Mouse (Mus musculus) C2C12 (cell line): ENCODE data around the gene Gm43738. TPM values are rescaled to one million over a fixed set of nuclear protein-coding genes. Genes with fewer than 3 reads are reported as not detected.

Source experiments
- H3K27me3 ChIP-seq: one replicate; pipeline ENCODE4 v1.6.1; 2011; ENCODE audit not compliant: control insufficient read depth, insufficient read depth, insufficient read length
- H3K36me3 ChIP-seq: one replicate; pipeline ENCODE4 v1.6.1; 2011; ENCODE audit not compliant: control insufficient read depth, insufficient read depth
- H3K4me3 ChIP-seq: one replicate; pipeline ENCODE4 v1.5.1; 2011; ENCODE audit warnings: mild to moderate bottlenecking, control low read depth; ENCODE audit not compliant: poor library complexity, insufficient read depth, severe bottlenecking
- H3K79me2 ChIP-seq: one replicate; pipeline ENCODE4 v1.6.1; 2011; ENCODE audit not compliant: control insufficient read depth, insufficient read depth
- H3K79me3 ChIP-seq: one replicate; pipeline ENCODE4 v1.6.1; 2011; ENCODE audit warnings: low read depth, control low read depth
- H3ac ChIP-seq: one replicate; pipeline ENCODE3; 2011; ENCODE audit warnings: low read depth; ENCODE audit not compliant: control insufficient read depth, insufficient read length
- CEBPB ChIP-seq: IDR thresholded peaks from one replicate; pipeline ENCODE4 v1.6.1; 2011; ENCODE audit warnings: low read depth, mild to moderate bottlenecking, control low read depth, moderate library complexity
- CTCF ChIP-seq: IDR thresholded peaks from one replicate; pipeline ENCODE4 v1.5.1; 2011; ENCODE audit not compliant: control insufficient read depth, insufficient read depth, insufficient read length
- FOSL1 ChIP-seq: IDR thresholded peaks from one replicate; pipeline ENCODE4 v1.8.0; 2011; ENCODE audit warnings: mild to moderate bottlenecking, low read length; ENCODE audit not compliant: poor library complexity, insufficient read depth, severe bottlenecking
- MAX ChIP-seq: IDR thresholded peaks from one replicate; pipeline ENCODE4 v1.6.1; 2011; ENCODE audit warnings: mild to moderate bottlenecking, control low read depth
- MYOD1 ChIP-seq: IDR thresholded peaks from one replicate; pipeline ENCODE4 v1.6.1; 2011; ENCODE audit warnings: low read depth; ENCODE audit not compliant: control insufficient read depth, insufficient read length
- MYOG ChIP-seq: IDR thresholded peaks from one replicate; pipeline ENCODE4 v1.6.1; 2011; ENCODE audit not compliant: control insufficient read depth, insufficient read length; ENCODE audit errors: extremely low read depth
- USF1 ChIP-seq: IDR thresholded peaks from one replicate; pipeline ENCODE4 v1.6.1; 2011; ENCODE audit warnings: low read depth, mild to moderate bottlenecking, control low read depth, moderate library complexity
- polyA plus RNA-seq: library from polyadenylated mRNA; unstranded; fragments of >200 nt; fragmentation: generic; extraction: Trizol; gene quantifications from one replicate; pipeline ENCODE4 v1.2.1, GENCODE M21; 2012; ENCODE audit warnings: missing spikeins

Gm43738 gene
- polyA plus RNA-seq, 1 experiment = 0.02 TPM

DNA sequence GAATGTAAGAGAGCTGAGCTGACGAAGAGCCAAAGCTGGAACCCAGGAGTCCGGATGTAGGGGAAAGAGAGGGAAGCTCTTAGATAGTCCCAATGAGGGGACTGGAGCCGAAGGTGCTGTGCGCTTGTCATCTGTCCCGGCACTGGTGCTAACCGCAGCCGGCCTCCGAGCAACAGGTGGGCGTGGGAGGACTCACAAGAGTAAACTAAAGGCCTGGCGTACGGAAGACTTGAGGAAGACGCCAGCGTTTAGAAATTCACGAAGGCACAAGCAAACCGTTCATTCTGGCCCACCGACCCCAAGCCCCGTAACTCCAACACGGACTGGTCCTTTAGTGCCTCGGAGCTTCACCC, 536 bp upstream of the Gm43738 start:
- TF ChIP-seq USF1 = no peak
- Histone ChIP-seq H3K27me3 (no peaks in the 10 kb centered on the region), H3K79me2 (peaks cover 30% of the 10 kb centered on the region), H3ac (peak overlapping the region; percentile 64), H3K36me3 (peaks cover 33% of the 10 kb centered on the region), H3K4me3 (peak overlapping the region; percentile 74), H3K79me3 (peaks cover 21% of the 10 kb centered on the region)

DNA sequence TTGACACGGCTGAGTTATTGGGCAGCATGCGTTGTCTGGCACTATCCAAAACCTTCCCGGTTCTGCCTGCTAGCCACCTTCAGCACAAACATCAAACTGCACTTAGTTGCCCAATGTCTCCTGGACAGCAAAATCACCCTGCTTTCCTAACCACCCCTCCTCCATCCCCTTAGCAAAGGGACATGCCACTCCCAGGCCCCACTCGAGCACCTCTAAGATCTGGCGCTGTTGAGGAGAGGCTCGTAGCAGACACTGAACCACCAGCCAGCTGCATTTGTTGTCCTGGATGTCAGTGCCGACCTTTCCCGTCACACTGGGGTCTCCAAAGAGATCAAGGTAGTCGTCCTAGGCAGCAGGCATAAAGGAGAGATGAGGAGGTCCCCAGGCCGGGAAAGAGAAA, 6.9 kb downstream of the Gm43738 start:
- H3K36me3 ChIP-seq = peaks cover 46% of the 10 kb centered on the region
- TF ChIP-seq CEBPB (no peak), CTCF (no peak), MYOG (no peak), MYOD1 (no peak), USF1 (no peak)
- no peaks in the 10 kb centered on the region for H3K79me3 ChIP-seq
- H3ac ChIP-seq = no peak overlapping the region
- H3K4me3 ChIP-seq = no peak overlapping the region
- H3K79me2 ChIP-seq = peaks cover 3% of the 10 kb centered on the region
- no peaks in the 10 kb centered on the region for H3K27me3 ChIP-seq

- no peak for TF ChIP-seq MYOG
- Histone ChIP-seq H3K27me3 (no peaks in the 10 kb centered on the region), H3ac (peak within 1 kb of the TSS; percentile 62), H3K79me3 (no peaks in the 10 kb centered on the region), H3K4me3 (peak within 1 kb of the TSS; percentile 23), H3K36me3 (peaks cover 39% of the 10 kb centered on the region), H3K79me2 (no peaks in the 10 kb centered on the region)
Observed at GRCm38 (mm10) chr3:89093175-89093574, 7.7 kb downstream of the Gm43738 start, which contains the start of gene Rusc1. Gene Rusc1, minus strand, starts transcription at chr3:89093311.

DNA sequence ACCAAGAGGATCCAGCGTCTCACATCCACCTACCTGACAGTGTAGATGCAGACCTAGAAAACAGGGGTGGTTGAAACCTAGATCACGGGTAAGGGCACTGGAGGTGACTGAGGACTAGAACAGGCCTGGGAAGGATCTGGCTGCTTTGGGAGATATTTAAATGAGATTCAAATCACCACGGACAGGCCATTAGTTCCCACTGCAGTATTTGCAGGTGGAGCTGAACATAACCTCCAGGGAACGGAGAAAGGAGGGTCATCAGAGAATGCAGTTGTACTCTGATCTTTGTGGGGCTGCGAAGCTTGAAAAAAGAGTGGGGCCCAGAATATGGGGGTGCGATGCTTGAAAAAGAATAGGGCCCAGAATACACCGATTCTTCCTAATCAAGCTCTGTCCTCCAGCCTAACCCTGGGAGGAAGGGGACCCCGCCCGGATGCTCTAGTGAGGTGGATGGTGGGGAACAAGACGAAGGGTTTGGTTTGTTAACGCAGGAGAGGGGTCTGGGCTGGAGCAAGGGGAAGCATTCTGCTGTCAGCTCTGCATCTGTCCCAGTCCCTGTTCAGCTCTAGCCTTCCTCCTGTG, 8.3 kb downstream of the Gm43738 start:
- Histone ChIP-seq H3K79me2 (no peaks in the 10 kb centered on the region), H3K36me3 (peaks cover 34% of the 10 kb centered on the region), H3K4me3 (peak overlapping the region; percentile 23), H3K79me3 (no peaks in the 10 kb centered on the region), H3ac (peak overlapping the region; percentile 62), H3K27me3 (no peaks in the 10 kb centered on the region)
- TF ChIP-seq FOSL1 (no peak), CEBPB (no peak), MYOG (no peak), MAX (no peak), CTCF (no peak), USF1 (no peak), MYOD1 (no peak)

DNA sequence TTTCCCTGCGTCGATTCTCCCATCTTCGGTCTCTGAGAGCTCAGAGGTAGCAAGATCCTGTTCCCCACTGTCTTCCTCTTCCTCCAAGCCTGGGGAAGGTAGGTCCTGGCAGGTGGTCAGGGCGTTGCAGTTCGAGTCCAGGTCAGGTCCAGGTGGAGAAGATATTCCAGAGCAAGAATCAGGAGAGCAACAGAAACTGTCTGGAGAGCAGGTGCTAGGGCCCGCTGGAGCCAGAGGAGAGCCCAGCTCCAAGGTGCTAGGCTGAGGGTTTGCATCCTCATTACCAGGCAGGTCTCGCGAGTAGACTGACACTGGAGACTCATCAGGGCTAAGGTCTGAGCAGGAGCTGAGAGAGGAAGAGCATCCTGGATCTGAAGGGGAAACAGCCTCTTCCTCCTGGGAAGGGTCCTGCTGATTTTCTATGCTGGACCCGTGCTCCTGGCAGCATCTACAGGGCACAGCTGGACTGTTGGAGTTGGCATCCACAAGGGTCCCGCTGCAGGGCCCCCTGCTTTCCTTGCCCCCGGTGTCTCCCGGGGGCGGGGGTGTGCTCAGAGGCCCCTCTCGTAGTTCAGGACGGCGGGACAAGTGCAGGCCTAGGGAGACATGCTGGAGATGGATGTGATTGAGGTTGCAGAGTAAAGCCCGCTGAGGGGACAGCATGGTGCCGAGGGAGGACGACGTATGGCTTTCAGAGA, 8.9 kb downstream of the Gm43738 start:
- peaks cover 28% of the 10 kb centered on the region for H3K36me3 ChIP-seq
- H3K79me2 ChIP-seq = no peaks in the 10 kb centered on the region
- TF ChIP-seq FOSL1 (no peak), USF1 (no peak), MAX (no peak), MYOD1 (no peak), MYOG (no peak), CEBPB (no peak), CTCF (no peak)
- H3K4me3 ChIP-seq = peak overlapping the region; percentile 38
- H3K79me3 ChIP-seq = no peaks in the 10 kb centered on the region
- no peaks in the 10 kb centered on the region for H3K27me3 ChIP-seq
- H3ac ChIP-seq = peak overlapping the region; percentile 44
